Mouse (Mus musculus): ENCODE measurements around the gene Wdr83. TPM values are rescaled to one million over a fixed set of nuclear protein-coding genes. Genes with fewer than 3 reads are reported as not detected.
"Not testable (repeated sequence)": the region's sequence is repeated elsewhere in the genome, so short reads cannot be mapped to it uniquely, and the experiment has no call there.

Gene Wdr83
- 10 to 100 TPM; 41.0 to 56.0 TPM for polyA plus RNA-seq (2017; shearing (Covaris generic))

GRCm38 (mm10) chr8:85081216-85081555, at the start of gene Wdr83:
Gene Wdr83, minus strand, starts transcription at chr8:85081306.
- peak; percentile 14 for ATAC-seq

GRCm38 (mm10) chr8:85123691-85124090, 42.6 kb upstream of the Wdr83 start:
- ATAC-seq: no peak

- no peak for ATAC-seq
These were observed 41.9 kb upstream of the Wdr83 start, which contains the start of gene Zfp791 for GRCm38 (mm10) chr8:85122995-85123394. Gene Zfp791, minus strand, starts transcription at chr8:85123095.

GRCm38 (mm10) chr8:85120251-85120650, 39.1 kb upstream of the Wdr83 start:
- ATAC-seq: not testable (repeated sequence)

- no peak for ATAC-seq
These were observed 38.2 kb upstream of the Wdr83 start for GRCm38 (mm10) chr8:85119052-85119981.

GRCm38 (mm10) chr8:85116984-85117383, 35.9 kb upstream of the Wdr83 start:
- ATAC-seq: no peak

- no peak for ATAC-seq
These were observed 34.4 kb upstream of the Wdr83 start for GRCm38 (mm10) chr8:85115501-85115900.

- no peak for ATAC-seq
These were observed 32.1 kb upstream of the Wdr83 start for GRCm38 (mm10) chr8:85113241-85113640.

GRCm38 (mm10) chr8:85100076-85100665, 19.1 kb upstream of the Wdr83 start:
- ATAC-seq: no peak

GRCm38 (mm10) chr8:85096850-85097249, 15.7 kb upstream of the Wdr83 start:
- no peak for ATAC-seq

GRCm38 (mm10) chr8:85096196-85096595, 15.1 kb upstream of the Wdr83 start:
- no peak for ATAC-seq

- no peak for ATAC-seq
These were observed 14.5 kb upstream of the Wdr83 start for GRCm38 (mm10) chr8:85095566-85095965.

- ATAC-seq: no peak
These were observed 13.9 kb upstream of the Wdr83 start for GRCm38 (mm10) chr8:85095051-85095450.

GRCm38 (mm10) chr8:85091526-85092090, 10.5 kb upstream of the Wdr83 start:
- no peak for ATAC-seq

GRCm38 (mm10) chr8:85090856-85091255, 9.8 kb upstream of the Wdr83 start:
- no peak for ATAC-seq

- no peak for ATAC-seq
These were observed 7.7 kb upstream of the Wdr83 start for GRCm38 (mm10) chr8:85088771-85089170.

GRCm38 (mm10) chr8:85086238-85086637, 5.1 kb upstream of the Wdr83 start:
- no peak for ATAC-seq

GRCm38 (mm10) chr8:85084633-85085032, 3.5 kb upstream of the Wdr83 start:
- no peak for ATAC-seq

- peak; percentile 92 for ATAC-seq
These were observed 2.2 kb upstream of the Wdr83 start, which contains the start of gene Man2b1 for GRCm38 (mm10) chr8:85083108-85083813. Gene Man2b1, plus strand, starts transcription at chr8:85083270.

GRCm38 (mm10) chr8:85082169-85082568, 1.1 kb upstream of the Wdr83 start:
- not testable (repeated sequence) for ATAC-seq

- ATAC-seq: peak; percentile 18
These were observed 432 bp downstream of the Wdr83 start, which contains the start of gene Wdr83os for GRCm38 (mm10) chr8:85080532-85081215. Gene Wdr83os, plus strand, starts transcription at chr8:85080740.

GRCm38 (mm10) chr8:85080214-85080531, 933 bp downstream of the Wdr83 start:
- ATAC-seq: no peak
